Mouse (Mus musculus) heart, embryonic 10.5 days (tissue): ENCODE measurements around the gene Myl6b. TPM values are rescaled to one million over a fixed set of nuclear protein-coding genes. Genes with fewer than 3 reads are reported as not detected.

Source experiments
- DNase-seq: peaks from one replicate; pipeline ENCODE4 v3.0.0-alpha.2; 2017; ENCODE audit warnings: low spot score
- H3K27ac ChIP-seq: fragments of 300-500 bp; sonication (generic); 2 replicates; pipeline ENCODE4 v1.5.1; 2016; ENCODE audit warnings: mild to moderate bottlenecking
- H3K27me3 ChIP-seq: fragments of 300-500 bp; sonication (generic); 2 replicates; pipeline ENCODE4 v1.6.1; 2016; ENCODE audit warnings: mild to moderate bottlenecking; ENCODE audit not compliant: poor library complexity, insufficient read depth, severe bottlenecking
- H3K36me3 ChIP-seq: fragments of 300-500 bp; sonication (generic); 2 replicates; pipeline ENCODE4 v1.6.1; 2016; ENCODE audit warnings: mild to moderate bottlenecking, moderate library complexity
- H3K4me1 ChIP-seq: fragments of 300-500 bp; sonication (generic); 2 replicates; pipeline ENCODE4 v1.6.1; 2016; ENCODE audit warnings: mild to moderate bottlenecking
- H3K4me3 ChIP-seq: fragments of 300-500 bp; sonication (generic); 2 replicates; pipeline ENCODE4 v1.5.1; 2016; ENCODE audit warnings: mild to moderate bottlenecking, moderate library complexity
- H3K9me3 ChIP-seq: fragments of 300-500 bp; sonication (generic); 2 replicates; pipeline ENCODE4 v1.6.1; 2016; ENCODE audit warnings: mild to moderate bottlenecking, moderate library complexity
- WGBS: fragments of 180-500 bp; shearing (Covaris S2); methylation state at CpG from one replicate; pipeline ENCODE4 v1.1.7; 2016; 5-methylcytosine and 5-hydroxymethylcytosine counted together
- polyA plus RNA-seq: library from polyadenylated mRNA; unstranded; fragments of >200 nt; fragmentation: Nextera tagmentation; extraction: Ambion mirVana; gene quantifications from 2 replicates; pipeline ENCODE4 v1.2.1, GENCODE M21; 2016

The Myl6b gene
- polyA plus RNA-seq, 1 experiment from 2014 or later = 3.2 TPM

DNA sequence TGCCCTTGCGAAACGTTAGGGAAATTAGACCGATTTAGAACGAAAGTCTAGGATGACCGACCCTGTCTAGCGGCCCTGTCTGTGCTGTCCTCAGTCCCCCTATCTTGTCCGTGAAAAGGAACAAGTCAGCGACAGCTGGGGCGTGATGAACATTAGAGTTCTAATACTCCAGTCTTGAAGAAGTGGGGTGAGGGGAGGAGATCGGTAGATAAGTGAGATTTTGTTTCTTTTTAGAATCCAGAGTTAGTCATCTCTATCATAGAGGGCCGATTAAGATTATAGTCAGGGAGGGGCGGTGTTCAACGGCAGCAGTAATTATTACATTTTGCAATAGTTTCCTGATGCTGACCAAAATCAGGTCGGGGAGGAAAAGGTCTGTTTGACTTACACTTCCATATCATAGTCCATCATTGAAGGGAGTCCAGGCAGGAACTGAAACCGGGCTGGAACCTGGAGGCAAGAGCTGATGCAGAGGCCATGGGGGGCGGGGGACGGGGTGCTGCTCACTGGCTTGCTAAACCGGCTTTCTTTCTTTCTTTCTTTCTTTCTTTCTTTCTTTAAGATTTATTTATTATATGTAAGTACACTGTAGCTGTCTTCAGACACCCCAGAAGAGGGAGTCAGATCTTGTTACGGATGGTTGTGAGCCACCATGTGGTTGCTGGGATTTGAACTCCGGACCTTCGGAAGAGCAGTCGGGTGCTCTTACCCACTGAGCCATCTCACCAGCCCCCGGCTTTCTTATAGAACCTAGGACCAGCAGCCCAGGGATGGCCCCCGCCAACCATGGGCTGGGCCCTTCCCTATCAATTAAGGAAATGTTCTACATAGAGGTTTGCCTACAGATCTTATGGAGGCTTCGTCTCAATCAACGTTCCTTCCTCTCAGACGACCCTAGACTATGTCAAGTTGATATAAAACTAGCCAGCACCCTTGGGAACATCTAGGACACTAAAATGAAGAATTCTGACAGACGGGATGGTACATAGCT, 28.2 kb upstream of the Myl6b start:
- Histone ChIP-seq H3K9me3 (no peaks in the 10 kb centered on the region), H3K27me3 (peaks cover 34% of the 10 kb centered on the region), H3K4me3 (peak overlapping the region; percentile 82), H3K27ac (peak overlapping the region; percentile 86; the same call in 1 of the 2 replicates), H3K4me1 (peaks cover 25% of the 10 kb centered on the region), H3K36me3 (peaks cover 8% of the 10 kb centered on the region)
- DNase-seq = no peak
- 28% methylated on average over 28 of the region's 28 CpGs for WGBS

DNA sequence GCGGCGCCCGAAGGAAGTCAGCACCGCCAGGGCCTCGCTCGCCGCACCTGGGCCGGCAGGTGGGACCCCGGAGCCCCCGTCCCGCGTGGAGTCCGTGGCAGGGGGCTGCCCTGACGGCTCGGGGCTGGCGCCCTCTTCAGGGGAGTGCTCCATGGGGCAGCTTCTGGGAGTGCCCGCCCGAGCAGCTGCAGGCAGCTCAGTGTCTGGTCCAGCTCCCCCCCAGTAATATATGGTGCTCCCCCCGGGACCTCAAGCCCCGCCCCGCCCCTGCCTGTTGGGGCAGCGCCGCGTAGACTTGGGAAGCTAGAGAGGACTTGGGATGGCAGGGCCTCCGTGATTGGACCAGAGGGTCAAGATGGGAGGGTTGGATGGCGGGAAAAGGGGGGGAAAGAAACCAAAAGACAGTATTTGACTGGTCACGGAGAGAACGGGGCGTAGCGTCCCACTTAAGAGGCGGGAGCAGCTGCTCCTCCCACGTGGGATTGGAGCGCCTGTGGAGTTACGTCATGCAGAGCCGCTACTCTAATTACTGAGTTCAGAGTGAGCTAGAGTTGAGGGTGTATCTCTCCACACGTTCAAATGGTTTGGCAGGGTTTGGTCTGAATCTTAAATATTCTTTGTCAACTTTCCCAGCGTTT, 27.3 kb upstream of the Myl6b start, which contains the start of gene Esyt1:
Gene Esyt1 (minus strand): TSS at position 201 of the 638 bp plus-strand sequence.
- peak; percentile 99 for DNase-seq
- Histone ChIP-seq H3K4me1 (peaks cover 25% of the 10 kb centered on the region), H3K36me3 (peaks cover 16% of the 10 kb centered on the region), H3K27ac (peak within 1 kb of the TSS; percentile 86), H3K27me3 (peaks cover 42% of the 10 kb centered on the region), H3K9me3 (no peaks in the 10 kb centered on the region), H3K4me3 (peak within 1 kb of the TSS; percentile 82)
- WGBS = under 1% methylated on average over 37 of the region's 37 CpGs

DNA sequence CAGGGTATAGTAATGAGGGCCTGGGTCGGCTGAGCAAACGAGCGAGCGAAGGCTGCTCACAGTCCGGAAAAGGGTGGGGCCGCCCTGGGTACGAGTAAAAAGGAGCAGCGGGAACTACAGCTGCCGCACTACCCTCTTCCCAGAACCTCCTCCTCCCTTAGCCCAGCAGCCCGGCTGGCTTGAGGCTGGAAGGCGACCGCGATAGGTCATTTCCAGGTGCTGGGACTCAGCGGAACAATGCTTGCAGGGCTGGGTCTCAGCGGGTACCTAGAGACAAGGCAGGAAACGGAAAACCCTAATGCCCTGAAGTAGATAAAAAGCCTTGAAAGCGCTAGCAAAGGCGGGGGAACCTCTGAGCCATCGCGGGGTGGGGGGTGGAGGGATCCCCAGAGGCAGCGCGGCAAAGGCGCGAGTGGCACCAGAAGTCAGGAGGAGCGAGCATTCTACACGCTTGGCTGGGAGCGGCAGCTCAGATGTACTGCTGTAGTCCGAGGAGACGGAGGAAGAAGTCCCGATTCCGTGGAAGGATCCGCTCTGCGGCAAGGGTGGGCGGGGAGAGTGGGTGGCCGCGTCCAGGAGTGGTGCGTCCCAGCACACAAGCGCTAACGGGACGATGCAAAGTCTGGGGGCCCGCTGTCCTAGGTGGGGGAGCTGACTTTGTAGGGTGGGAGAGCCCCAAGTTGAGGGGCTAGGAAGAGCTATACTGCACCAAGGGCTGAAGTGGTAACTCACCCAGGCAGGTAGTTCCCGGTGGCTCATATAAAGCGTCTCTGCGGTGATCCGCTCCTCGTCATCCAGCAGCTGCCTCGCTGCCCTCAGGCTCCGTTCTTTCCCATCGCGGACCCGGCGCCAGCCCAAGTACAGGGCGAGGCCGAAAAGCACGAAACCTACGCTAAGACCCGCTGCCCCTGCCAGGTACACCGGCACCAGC, 26.5 kb upstream of the Myl6b start:
- peak; percentile 85 for DNase-seq
- Histone ChIP-seq H3K27ac (peak overlapping the region; percentile 86), H3K36me3 (peaks cover 24% of the 10 kb centered on the region), H3K9me3 (no peaks in the 10 kb centered on the region), H3K27me3 (peaks cover 50% of the 10 kb centered on the region), H3K4me3 (peak overlapping the region; percentile 82), H3K4me1 (peaks cover 25% of the 10 kb centered on the region)
- under 1% methylated on average over 58 of the region's 58 CpGs for WGBS

DNA sequence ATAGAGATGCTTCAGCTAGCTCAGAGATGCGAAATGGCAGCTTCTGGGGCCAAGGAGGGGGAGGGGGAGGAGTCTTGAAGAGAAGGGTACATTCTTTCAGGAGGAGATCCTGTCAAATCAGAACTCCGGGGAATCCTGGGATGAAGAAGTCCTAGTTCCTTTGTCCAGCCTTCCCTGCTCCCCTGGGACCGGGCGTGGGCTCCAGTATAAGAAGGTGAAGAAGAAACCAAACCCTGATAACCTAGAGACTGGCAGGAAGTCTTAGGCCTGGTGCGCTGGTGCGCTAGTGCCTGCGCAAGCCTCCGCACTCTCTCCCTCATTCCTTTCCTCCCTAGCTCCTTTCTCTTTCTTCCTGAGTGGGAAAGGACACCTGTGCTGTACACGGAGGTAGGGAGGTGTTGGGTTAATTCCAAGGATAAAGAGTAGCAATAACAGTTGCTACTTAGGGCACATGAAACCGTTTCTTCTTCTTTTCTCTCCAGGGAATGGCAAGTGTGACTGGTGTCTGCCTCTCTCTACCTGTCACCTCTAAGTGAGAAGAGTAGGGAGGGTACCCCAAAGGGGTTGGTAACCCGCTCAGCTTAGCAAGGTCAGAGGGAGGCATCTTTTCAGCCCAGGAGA, 25.7 kb upstream of the Myl6b start:
- Histone ChIP-seq H3K4me1 (peaks cover 25% of the 10 kb centered on the region), H3K4me3 (peak overlapping the region; percentile 82), H3K9me3 (no peaks in the 10 kb centered on the region), H3K36me3 (peaks cover 30% of the 10 kb centered on the region), H3K27ac (peak overlapping the region; percentile 86; the same call in 1 of the 2 replicates), H3K27me3 (peaks cover 57% of the 10 kb centered on the region)
- no peak for DNase-seq
- WGBS = 7% methylated on average over 11 of the region's 11 CpGs

GRCm38 (mm10) chr10:128522351-128522750, 23.9 kb upstream of the Myl6b start:
- peaks cover 44% of the 10 kb centered on the region for H3K36me3 ChIP-seq
- peaks cover 25% of the 10 kb centered on the region for H3K4me1 ChIP-seq
- DNase-seq = no peak
- H3K27ac ChIP-seq = no peak overlapping the region
- H3K27me3 ChIP-seq = peaks cover 69% of the 10 kb centered on the region
- no peaks in the 10 kb centered on the region for H3K9me3 ChIP-seq
- H3K4me3 ChIP-seq = no peak overlapping the region
- WGBS = 73% methylated on average over 6 of the region's 6 CpGs

GRCm38 (mm10) chr10:128520591-128520990, 22.1 kb upstream of the Myl6b start:
- Histone ChIP-seq H3K36me3 (peaks cover 61% of the 10 kb centered on the region), H3K9me3 (no peaks in the 10 kb centered on the region), H3K4me3 (no peak overlapping the region), H3K27ac (no peak overlapping the region), H3K27me3 (peaks cover 82% of the 10 kb centered on the region), H3K4me1 (peaks cover 27% of the 10 kb centered on the region)
- WGBS = 85% methylated on average over 16 of the region's 16 CpGs
- DNase-seq = no peak

- Histone ChIP-seq H3K4me1 (peaks cover 11% of the 10 kb centered on the region), H3K27me3 (peaks cover 83% of the 10 kb centered on the region), H3K27ac (no peak overlapping the region), H3K9me3 (no peaks in the 10 kb centered on the region), H3K36me3 (peaks cover 69% of the 10 kb centered on the region), H3K4me3 (no peak overlapping the region)
- 76% methylated on average over 7 of the region's 7 CpGs for WGBS
- no peak for DNase-seq
These were observed 20.3 kb upstream of the Myl6b start for GRCm38 (mm10) chr10:128518833-128519232.

GRCm38 (mm10) chr10:128516677-128517076, 18.2 kb upstream of the Myl6b start:
- WGBS = 25% methylated on average over 6 of the region's 6 CpGs
- no peaks in the 10 kb centered on the region for H3K9me3 ChIP-seq
- no peak for DNase-seq
- no peak overlapping the region for H3K27ac ChIP-seq
- H3K4me3 ChIP-seq = peak overlapping the region; percentile 36
- peaks cover 73% of the 10 kb centered on the region for H3K36me3 ChIP-seq
- H3K4me1 ChIP-seq = peaks cover 10% of the 10 kb centered on the region
- peaks cover 67% of the 10 kb centered on the region for H3K27me3 ChIP-seq

DNA sequence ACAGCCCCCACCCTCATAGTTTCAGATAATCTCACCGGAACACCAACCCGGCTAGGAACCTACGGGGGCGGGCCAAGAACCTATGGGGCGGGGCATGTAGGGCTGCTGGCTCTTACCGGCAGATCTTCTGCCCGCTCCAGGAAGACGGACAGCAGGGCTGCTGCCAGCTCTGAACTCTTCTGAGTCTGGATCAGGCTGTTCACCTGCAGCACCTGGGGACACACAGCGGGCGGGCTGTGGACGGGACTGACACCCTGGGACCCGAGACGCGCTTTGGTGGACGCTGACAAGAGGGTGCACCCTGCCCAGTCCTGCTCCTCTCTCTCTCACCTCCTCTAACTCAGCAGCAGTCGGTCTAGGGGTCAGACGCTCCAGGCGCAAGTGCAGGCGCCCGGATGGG, 17.5 kb upstream of the Myl6b start:
- Histone ChIP-seq H3K27ac (no peak overlapping the region), H3K9me3 (no peaks in the 10 kb centered on the region), H3K4me1 (peaks cover 10% of the 10 kb centered on the region), H3K4me3 (peak overlapping the region; percentile 36), H3K36me3 (peaks cover 72% of the 10 kb centered on the region), H3K27me3 (peaks cover 65% of the 10 kb centered on the region)
- no peak for DNase-seq
- WGBS = 27% methylated on average over 20 of the region's 20 CpGs

- Histone ChIP-seq H3K36me3 (peaks cover 71% of the 10 kb centered on the region), H3K4me1 (peaks cover 10% of the 10 kb centered on the region), H3K27ac (no peak overlapping the region), H3K27me3 (peaks cover 55% of the 10 kb centered on the region), H3K9me3 (no peaks in the 10 kb centered on the region), H3K4me3 (no peak overlapping the region)
- 80% methylated on average over 4 of the region's 4 CpGs for whole genome bisulfite sequencing
- DNase-seq = no peak
These were observed 16.6 kb upstream of the Myl6b start for GRCm38 (mm10) chr10:128515044-128515443.

DNA sequence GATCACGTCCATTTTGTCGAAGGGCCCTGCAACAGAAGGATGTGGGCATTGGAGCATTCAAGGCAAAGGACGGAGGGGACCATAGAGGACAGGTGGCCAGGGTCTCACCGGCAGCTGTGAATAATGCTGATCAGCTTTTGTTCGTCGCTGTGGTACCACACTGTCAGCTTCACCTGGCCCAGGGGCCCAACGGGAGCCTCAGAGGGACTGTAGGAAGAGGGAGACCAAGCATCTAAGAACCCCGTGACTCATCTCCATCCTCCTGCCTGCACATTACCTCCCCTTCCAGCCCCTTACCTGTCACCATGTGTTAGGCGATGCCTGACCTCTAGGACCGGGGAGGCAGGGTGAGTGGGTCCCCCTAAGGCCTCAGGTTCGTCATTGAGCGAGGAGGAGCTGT, 13.3 kb upstream of the Myl6b start:
- H3K9me3 ChIP-seq = no peaks in the 10 kb centered on the region
- no peak overlapping the region for H3K27ac ChIP-seq
- WGBS = 78% methylated on average over 12 of the region's 12 CpGs
- peak; percentile 79 for DNase-seq
- peaks cover 7% of the 10 kb centered on the region; the same call in 1 of the 2 replicates for H3K4me1 ChIP-seq
- no peak overlapping the region for H3K4me3 ChIP-seq
- peaks cover 30% of the 10 kb centered on the region for H3K27me3 ChIP-seq
- peaks cover 49% of the 10 kb centered on the region for H3K36me3 ChIP-seq

DNA sequence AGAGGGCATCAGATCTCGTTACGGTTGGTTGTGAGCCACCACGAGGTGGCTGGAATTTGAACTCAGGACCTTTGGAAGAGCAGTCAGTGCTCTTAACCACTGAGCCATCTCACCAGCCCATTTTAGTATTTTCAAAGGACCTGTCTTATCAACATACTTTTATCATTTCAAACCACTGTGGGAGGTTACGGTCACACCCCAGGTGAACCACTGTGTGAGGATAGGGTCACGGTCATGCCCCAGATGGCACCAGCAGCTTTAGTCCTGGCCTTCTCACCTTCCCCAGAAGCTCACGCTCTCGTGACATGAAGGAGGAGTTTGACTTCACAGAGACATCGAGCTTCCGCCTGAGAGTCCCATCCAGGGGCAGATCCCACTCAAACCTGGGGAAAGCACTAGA, 12.7 kb upstream of the Myl6b start:
- DNase-seq = no peak
- 83% methylated on average over 9 of the region's 9 CpGs for WGBS
- H3K36me3 ChIP-seq = peaks cover 44% of the 10 kb centered on the region
- H3K9me3 ChIP-seq = no peaks in the 10 kb centered on the region
- peaks cover 4% of the 10 kb centered on the region; the same call in 1 of the 2 replicates for H3K4me1 ChIP-seq
- no peak overlapping the region for H3K27ac ChIP-seq
- peaks cover 24% of the 10 kb centered on the region for H3K27me3 ChIP-seq
- no peak overlapping the region for H3K4me3 ChIP-seq
